Mouse (Mus musculus) right cerebral cortex, adult 18-20 months (tissue): ENCODE data around the gene Amph.

ENCODE experiments used
- DNase-seq: peaks from one replicate; pipeline ENCODE4 v3.0.0; 2022; ENCODE audit warnings: mixed read lengths

Gene Amph

DNA sequence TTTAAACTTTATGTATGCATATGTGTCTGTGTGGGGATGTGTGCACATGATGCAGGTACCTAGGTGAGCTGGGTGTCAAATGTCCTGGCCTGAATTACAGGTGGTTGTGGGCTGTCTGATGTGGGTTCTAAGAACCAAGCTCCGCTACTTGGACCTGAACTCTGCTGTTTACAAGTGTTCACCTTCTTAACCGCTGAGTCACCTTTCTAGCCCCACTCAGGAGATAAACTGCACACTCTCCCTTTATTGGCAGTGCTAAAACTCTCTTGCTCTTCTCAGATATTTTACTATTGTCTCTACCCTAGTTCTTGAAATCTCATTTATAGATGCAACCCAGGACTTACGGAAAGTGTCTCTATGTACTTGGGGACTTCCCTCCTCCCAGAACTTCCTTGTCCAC is 199.5 kb downstream of the Amph start:
- no peak for DNase-seq

GRCm38 (mm10) chr13:19149574-19149973 is 201.6 kb downstream of the Amph start:
- DNase-seq: no peak

DNA sequence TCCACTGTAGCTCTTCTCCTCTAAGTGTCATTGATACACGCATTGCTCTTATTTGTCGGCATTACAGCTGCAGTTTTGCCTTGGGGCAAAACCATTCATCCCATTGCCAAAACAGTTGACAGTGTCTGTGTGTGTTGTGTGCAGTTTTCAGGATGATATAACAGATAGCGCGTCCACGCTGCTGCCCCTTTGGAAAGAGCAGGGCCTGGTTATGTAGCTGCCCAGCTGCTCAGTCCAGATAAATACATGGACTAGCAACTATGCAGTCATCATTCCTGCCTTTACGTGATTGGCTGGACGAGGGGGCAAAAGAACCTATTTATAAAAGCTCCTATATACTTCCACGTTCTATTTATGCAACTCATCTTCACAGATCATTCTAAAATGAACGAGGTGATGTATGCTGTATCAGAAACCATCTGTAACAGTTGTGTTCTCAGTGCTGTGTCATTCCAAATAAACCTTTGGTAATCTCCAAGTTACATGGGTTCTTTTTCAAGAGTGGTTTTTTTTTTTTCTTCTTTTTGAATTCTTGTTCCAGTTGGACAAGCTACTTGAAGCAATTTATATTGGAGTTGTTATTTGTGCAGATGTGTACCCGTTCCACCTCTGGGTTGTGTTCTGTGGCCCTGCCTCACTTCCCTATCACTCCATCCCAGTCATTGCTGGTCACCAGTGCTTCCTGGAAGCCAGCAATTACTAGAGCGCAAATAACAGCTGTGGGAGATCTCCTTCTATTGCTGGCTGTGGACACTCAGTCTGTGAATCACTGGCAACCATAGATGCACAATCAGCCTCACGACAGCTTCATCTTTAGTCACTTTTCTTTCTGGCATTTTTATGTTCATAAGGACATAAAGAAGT is 202.7 kb downstream of the Amph start:
- DNase-seq: no peak

- DNase-seq: no peak
Measured at GRCm38 (mm10) chr13:19152126-19152525, 204.1 kb downstream of the Amph start.

GRCm38 (mm10) chr13:19158484-19158883 is 210.5 kb downstream of the Amph start:
- DNase-seq: peak; percentile 49

- DNase-seq: no peak
Measured at GRCm38 (mm10) chr13:19160616-19161015, 212.6 kb downstream of the Amph start.

DNA sequence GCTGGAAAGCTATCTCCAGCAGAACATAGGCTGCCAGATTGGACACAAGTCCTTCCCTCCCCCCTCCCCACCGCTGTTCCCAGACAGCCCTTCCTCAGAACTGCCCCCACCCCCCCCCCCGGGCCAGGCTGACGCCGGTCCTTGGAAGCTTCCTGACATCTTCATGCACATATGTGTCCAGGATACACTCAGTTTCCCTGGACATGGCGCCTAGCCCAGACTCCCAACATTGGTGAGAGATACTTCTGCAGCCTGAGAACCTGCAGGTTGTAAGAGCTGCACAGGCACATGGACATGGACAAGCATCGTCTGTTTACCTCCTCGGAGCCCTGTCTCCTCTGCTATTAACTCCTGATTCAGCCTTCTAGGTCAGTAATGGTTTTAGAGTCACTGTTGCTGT is 213.1 kb downstream of the Amph start:
- DNase-seq: no peak

DNA sequence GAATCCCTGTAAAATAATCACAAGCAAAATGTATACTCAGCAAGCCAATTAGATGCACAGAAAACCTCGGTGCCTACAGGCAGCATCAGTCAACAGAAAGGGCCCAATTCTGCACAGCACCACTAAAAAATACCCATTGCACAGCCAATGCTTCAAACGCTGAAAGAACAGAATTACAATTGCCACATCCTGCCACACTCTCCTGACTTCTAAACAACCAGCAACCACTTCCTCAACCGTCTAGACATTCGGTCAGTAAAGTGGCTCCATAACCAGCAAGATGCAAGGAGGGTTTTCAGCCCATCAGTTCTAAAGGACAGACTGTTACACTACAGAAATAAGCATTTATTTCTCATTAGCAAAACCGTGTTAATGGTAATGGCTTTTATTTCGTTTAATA is 214.1 kb downstream of the Amph start:
- DNase-seq: no peak

DNA sequence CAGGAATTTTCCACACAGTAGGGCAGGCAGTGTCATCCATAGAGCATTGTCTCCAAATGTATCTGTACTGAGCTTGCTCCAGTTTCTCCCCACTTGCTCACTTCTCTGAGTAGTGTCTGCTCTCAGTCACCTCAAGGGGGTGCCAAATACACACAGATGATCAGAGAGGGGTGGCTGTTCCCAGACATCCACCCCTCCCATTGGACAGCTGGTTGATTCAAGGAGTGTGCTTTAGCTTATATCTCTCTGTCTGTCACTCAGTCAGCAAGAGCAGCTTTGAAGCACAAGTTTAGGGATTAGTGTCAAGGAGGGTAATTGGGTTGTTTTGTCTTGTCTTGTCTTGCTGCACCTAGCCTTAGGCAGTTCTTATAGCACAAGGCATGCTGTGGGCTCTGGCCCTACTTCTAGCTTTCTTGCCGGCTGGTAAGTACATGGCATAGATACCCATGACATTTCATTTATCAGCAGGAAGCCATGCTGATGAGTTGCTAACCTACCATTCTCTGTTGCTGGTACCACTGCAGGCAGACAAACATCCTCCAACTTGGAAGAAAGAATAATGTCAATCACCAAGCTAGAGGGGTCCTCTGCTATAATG is 229.8 kb downstream of the Amph start:
- peak; percentile 67 for DNase-seq

- no peak for DNase-seq
Measured at GRCm38 (mm10) chr13:19178351-19178750, 230.3 kb downstream of the Amph start.

- no peak for DNase-seq
Measured at GRCm38 (mm10) chr13:19182259-19182658, 234.3 kb downstream of the Amph start.

DNA sequence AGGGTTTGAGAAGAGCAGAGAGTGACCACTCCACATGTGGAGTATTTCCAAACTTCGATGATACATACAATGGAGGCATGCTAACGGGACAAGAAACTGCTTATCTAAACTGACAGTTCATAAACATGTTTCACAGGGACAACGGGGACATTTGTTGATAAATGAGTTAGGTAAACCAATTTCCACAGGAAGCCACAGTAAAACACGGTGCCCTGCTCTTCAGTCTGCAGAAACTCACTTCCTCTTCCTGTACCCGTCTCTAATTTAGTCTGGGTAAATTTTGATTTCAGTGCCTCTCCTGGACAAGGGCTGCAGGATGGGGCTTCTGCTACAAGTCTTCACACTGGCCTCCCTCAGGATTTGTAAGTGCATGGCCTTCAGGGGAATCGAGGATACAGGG is 242.0 kb downstream of the Amph start:
- DNase-seq: no peak

GRCm38 (mm10) chr13:19194803-19195202 is 246.8 kb downstream of the Amph start:
- DNase-seq: no peak

- DNase-seq: no peak
Measured at GRCm38 (mm10) chr13:19195456-19195855, 247.5 kb downstream of the Amph start.
